Mouse (Mus musculus): ENCODE data around the gene Krt10.

DNA sequence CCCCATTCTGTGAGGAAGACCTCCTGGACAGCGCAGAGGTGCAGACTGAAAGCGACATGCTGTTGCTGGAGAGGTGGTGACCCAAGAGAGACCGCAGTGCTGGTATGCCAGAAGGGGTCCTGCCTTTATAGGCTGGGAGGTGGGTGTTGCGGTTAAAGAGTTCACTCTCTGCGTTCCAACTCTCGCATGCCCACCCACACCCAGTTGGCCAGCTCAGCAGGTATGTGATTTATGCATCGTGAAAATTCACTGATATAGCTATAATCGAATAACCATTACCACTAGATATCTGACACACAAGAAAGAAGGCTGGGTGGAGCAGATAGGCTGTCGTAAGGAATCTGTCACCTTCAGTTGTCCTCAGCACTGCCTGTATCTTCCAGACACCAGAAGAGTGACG lies 33.0 kb upstream of the Krt10 start, which contains the start of gene Krt12:
- TF ChIP-seq CHD1 (IDR thresholded peaks at IDR 0.05; ENCODE audit: low read depth, low read length) (no peak), CTCF (IDR thresholded peaks at IDR 0.05 in 2 of 3, conservative IDR thresholded peaks at IDR 0.05 in 1 of 3; ENCODE audit: control insufficient read depth in 1 of 3, insufficient read depth in 1 of 3, low read depth in 2 of 3, low read length in 3 of 3, poor library complexity in 1 of 3, severe bottlenecking in 1 of 3) (no peak), ELF1 (IDR thresholded peaks at IDR 0.05; ENCODE audit: low read depth, low read length) (no peak), ZC3H11A (IDR thresholded peaks at IDR 0.05; ENCODE audit: low read depth, low read length) (no peak), TAL1 (IDR thresholded peaks at IDR 0.05; ENCODE audit: low read length) (no peak)

Measured in MEL (cell line).